Mouse (Mus musculus) left cerebral cortex, adult 8-10 months (tissue): ENCODE data around the gene Rab6a. TPM values are rescaled to one million over a fixed set of nuclear protein-coding genes. Genes with fewer than 3 reads are reported as not detected.

Experiments used
- DNase-seq, 2 experiments: peaks; one replicate each; pipeline ENCODE4 v3.0.0; 2022; ENCODE audit warnings: low spot score in 2 of 2
- total RNA-seq, 4 experiments: library from RNA; stranded (reverse); gene quantifications; 2 replicates each; pipeline ENCODE4 v1.2.4; 2022

Rab6a gene
- total RNA-seq, 4 experiments from 2014 or later: 362 to 393 (median 380) TPM

- DNase-seq: no peak
Observed at GRCm38 (mm10) chr7:100681132-100681531, 73.9 kb downstream of the Rab6a start.

- DNase-seq: no peak
Observed at GRCm38 (mm10) chr7:100683241-100683640, 76.0 kb downstream of the Rab6a start.

- no peak for DNase-seq
Observed at GRCm38 (mm10) chr7:100684081-100684480, 76.9 kb downstream of the Rab6a start.

- no peak for DNase-seq
Observed at GRCm38 (mm10) chr7:100684538-100684937, 77.3 kb downstream of the Rab6a start.

- no peak for DNase-seq
Observed at GRCm38 (mm10) chr7:100685061-100686030, 78.1 kb downstream of the Rab6a start.

- DNase-seq: no peak
Observed at GRCm38 (mm10) chr7:100688471-100688870, 81.3 kb downstream of the Rab6a start.

Other genes with a start within 250 kb of the Rab6a start
- gene C2cd3, start 235.2 kb upstream of the Rab6a start, total RNA-seq: 10 to 100 TPM; 19.9 to 27.9 (median 25.3) TPM
- gene Ppme1, start 235.1 kb upstream of the Rab6a start, total RNA-seq: 100 to 1,000 TPM; 187 to 234 (median 214) TPM
- 1 to 10 TPM; 2.8 to 5.7 (median 3.3) TPM for gene Ucp3, start 134.4 kb upstream of the Rab6a start, total RNA-seq
- 100 to 1,000 TPM in 1 of 4 experiments, 10 to 100 TPM in 3; 63.3 to 124 (median 79.8) TPM for gene Ucp2, start 114.1 kb upstream of the Rab6a start, total RNA-seq
- gene Dnajb13, start 92.5 kb upstream of the Rab6a start, total RNA-seq: 1 to 10 TPM in 1 of 4 experiments, under 1 TPM in 3; 0.48 to 1.1 (median 0.79) TPM
- gene Coa4, start 70.3 kb upstream of the Rab6a start, total RNA-seq: 10 to 100 TPM in 1 of 4 experiments, 1 to 10 TPM in 3; 8.2 to 10.3 (median 9.5) TPM
- gene Mrpl48, start 891 bp downstream of the Rab6a start, total RNA-seq: 10 to 100 TPM; 70.6 to 83.2 (median 77.7) TPM
- 100 to 1,000 TPM; 265 to 312 (median 276) TPM for gene Plekhb1, start 55.0 kb downstream of the Rab6a start, total RNA-seq
- 100 to 1,000 TPM; 212 to 237 (median 224) TPM for gene Fam168a, start 99.2 kb downstream of the Rab6a start, total RNA-seq